Mouse (Mus musculus) testis, adult 2 months (tissue): ENCODE results near the gene Nek11.

Experiments
- CTCF ChIP-seq: fragments of 200-500 bp; IDR thresholded peaks from 2 replicates; pipeline ENCODE4 v1.5.1; 2012; ENCODE audit warnings: low read depth, mild to moderate bottlenecking, inconsistent platforms, low read length, moderate library complexity; ENCODE audit not compliant: control insufficient read depth, insufficient read depth, insufficient replicate concordance
- POLR2A ChIP-seq: fragments of 200-500 bp; IDR thresholded peaks from 2 replicates; pipeline ENCODE4 v1.6.1; 2012; ENCODE audit warnings: low read depth, mild to moderate bottlenecking, inconsistent platforms, low read length, moderate library complexity; ENCODE audit not compliant: control insufficient read depth

DNA sequence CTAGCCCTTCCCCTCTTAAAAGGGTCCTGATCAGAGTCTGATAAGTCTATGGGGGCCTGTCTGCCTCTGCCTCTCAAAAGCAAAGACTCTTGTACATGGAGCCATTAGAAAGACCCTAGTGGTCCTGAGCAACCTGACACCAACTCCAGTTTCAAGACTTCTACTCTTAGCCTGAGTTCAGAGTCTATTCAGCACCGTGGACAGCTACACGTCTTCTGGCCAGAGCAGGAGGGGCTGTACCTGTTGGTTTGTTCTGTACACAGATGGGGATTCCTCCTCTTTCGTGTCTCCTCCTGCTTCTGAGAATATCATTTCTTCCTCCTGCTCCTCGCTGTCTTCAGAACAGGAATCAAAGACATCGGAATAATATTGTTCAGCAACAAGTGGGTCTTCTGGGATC lies 151.3 kb downstream of the Nek11 start:
- TF ChIP-seq CTCF (no peak), POLR2A (no peak)
